Mouse (Mus musculus): Measurements from ENCODE around the gene Cramp1l. TPM values are rescaled to one million over a fixed set of nuclear protein-coding genes. Genes with fewer than 3 reads are reported as not detected.
A peak's percentile ranks its signal among the peaks of the same experiment; 100 is the strongest.

The Cramp1l gene
- 13.0 and 14.6 TPM in 2 replicates for polyA plus RNA-seq (2014; fragmentation: Nextera tagmentation; extraction: Ambion mirVana)

GRCm38 (mm10) chr17:25015655-25016291, at the start of gene Cramp1l, which contains the start of gene Ift140:
Gene Cramp1l (minus strand): TSS chr17:25015788.
Gene Ift140 (plus strand): TSS chr17:25016085.
- DNase-seq (ENCODE audit: low spot score) (peak; percentile 99), ATAC-seq (ENCODE audit: insufficient number of reproducible peaks, low FRiP score, low TSS enrichment, low read depth) (peak; percentile 98)
- peaks cover 3% of the 10 kb centered on the region; the same call in 1 of the 2 replicates for H3K4me1 ChIP-seq (ENCODE audit: control insufficient read depth, insufficient read depth, low read length)
- H3K9ac ChIP-seq (ENCODE audit: low read length), result peak within 1 kb of the TSS; percentile 98
- no peaks in the 10 kb centered on the region for H3K27me3 ChIP-seq (ENCODE audit: control insufficient read depth, insufficient read depth, low read length)
- no peaks in the 10 kb centered on the region for H3K9me3 ChIP-seq (ENCODE audit: control insufficient read depth, low read length)
- peak within 1 kb of the TSS; percentile 99 for H3K4me3 ChIP-seq (ENCODE audit: low read depth, low read length)
- H3K4me2 ChIP-seq (ENCODE audit: low read depth, severe bottlenecking), result peak within 1 kb of the TSS; percentile 87
- H3K36me3 ChIP-seq (ENCODE audit: control insufficient read depth, insufficient read depth, low read length), result peaks cover 6% of the 10 kb centered on the region; the same call in 1 of the 2 replicates
- peak within 1 kb of the TSS; percentile 70 for H3K27ac ChIP-seq (replicated peaks; ENCODE audit: low read depth, low read length)
- WGBS, result under 1% methylated on average over 62 of the region's 62 CpGs

- no peak overlapping the region for H3K9ac ChIP-seq (ENCODE audit: low read length)
- WGBS, result 90% methylated on average over 3 of the region's 3 CpGs
- H3K36me3 ChIP-seq (ENCODE audit: control insufficient read depth, insufficient read depth, low read length), result peaks cover 4% of the 10 kb centered on the region; the same call in 1 of the 2 replicates
- DNase-seq (ENCODE audit: low spot score), result no peak
- no peak for ATAC-seq (ENCODE audit: insufficient number of reproducible peaks, low FRiP score, low TSS enrichment, low read depth)
- no peak overlapping the region for H3K27ac ChIP-seq (replicated peaks; ENCODE audit: low read depth, low read length)
- no peak overlapping the region for H3K4me2 ChIP-seq (ENCODE audit: low read depth, severe bottlenecking)
- H3K9me3 ChIP-seq (ENCODE audit: control insufficient read depth, low read length), result no peaks in the 10 kb centered on the region
- no peaks in the 10 kb centered on the region for H3K27me3 ChIP-seq (ENCODE audit: control insufficient read depth, insufficient read depth, low read length)
- H3K4me3 ChIP-seq (ENCODE audit: low read depth, low read length), result no peak overlapping the region
- H3K4me1 ChIP-seq (ENCODE audit: control insufficient read depth, insufficient read depth, low read length), result no peaks in the 10 kb centered on the region
Measured at GRCm38 (mm10) chr17:25065189-25065588, 49.6 kb upstream of the Cramp1l start.

- WGBS, result 84% methylated on average over 9 of the region's 9 CpGs
- Histone ChIP-seq H3K4me1 (ENCODE audit: control insufficient read depth, insufficient read depth, low read length) (no peaks in the 10 kb centered on the region), H3K36me3 (ENCODE audit: control insufficient read depth, insufficient read depth, low read length) (peaks cover 4% of the 10 kb centered on the region; the same call in 1 of the 2 replicates), H3K9ac (ENCODE audit: low read length) (no peak overlapping the region), H3K4me3 (ENCODE audit: low read depth, low read length) (no peak overlapping the region), H3K27me3 (ENCODE audit: control insufficient read depth, insufficient read depth, low read length) (no peaks in the 10 kb centered on the region), H3K9me3 (ENCODE audit: control insufficient read depth, low read length) (no peaks in the 10 kb centered on the region), H3K27ac (replicated peaks; ENCODE audit: low read depth, low read length) (no peak overlapping the region), H3K4me2 (ENCODE audit: low read depth, severe bottlenecking) (no peak overlapping the region)
- ATAC-seq (ENCODE audit: insufficient number of reproducible peaks, low FRiP score, low TSS enrichment, low read depth) (no peak), DNase-seq (ENCODE audit: low spot score) (no peak)
Measured at GRCm38 (mm10) chr17:25064351-25064750, 48.8 kb upstream of the Cramp1l start.

- Histone ChIP-seq H3K9me3 (ENCODE audit: control insufficient read depth, low read length) (no peaks in the 10 kb centered on the region), H3K4me1 (ENCODE audit: control insufficient read depth, insufficient read depth, low read length) (no peaks in the 10 kb centered on the region), H3K4me3 (ENCODE audit: low read depth, low read length) (no peak overlapping the region), H3K27ac (replicated peaks; ENCODE audit: low read depth, low read length) (no peak overlapping the region), H3K9ac (ENCODE audit: low read length) (no peak overlapping the region), H3K4me2 (ENCODE audit: low read depth, severe bottlenecking) (no peak overlapping the region), H3K27me3 (ENCODE audit: control insufficient read depth, insufficient read depth, low read length) (no peaks in the 10 kb centered on the region), H3K36me3 (ENCODE audit: control insufficient read depth, insufficient read depth, low read length) (peaks cover 4% of the 10 kb centered on the region; the same call in 1 of the 2 replicates)
- ATAC-seq (ENCODE audit: insufficient number of reproducible peaks, low FRiP score, low TSS enrichment, low read depth) (no peak), DNase-seq (ENCODE audit: low spot score) (no peak)
- WGBS, result 92% methylated on average over 12 of the region's 12 CpGs
Measured at GRCm38 (mm10) chr17:25063872-25064271, 48.3 kb upstream of the Cramp1l start.

GRCm38 (mm10) chr17:25063261-25063660, 47.7 kb upstream of the Cramp1l start:
- no peak overlapping the region for H3K4me3 ChIP-seq (ENCODE audit: low read depth, low read length)
- H3K4me2 ChIP-seq (ENCODE audit: low read depth, severe bottlenecking), result no peak overlapping the region
- H3K9me3 ChIP-seq (ENCODE audit: control insufficient read depth, low read length), result no peaks in the 10 kb centered on the region
- H3K9ac ChIP-seq (ENCODE audit: low read length), result no peak overlapping the region
- no peak for ATAC-seq (ENCODE audit: insufficient number of reproducible peaks, low FRiP score, low TSS enrichment, low read depth)
- no peak overlapping the region for H3K27ac ChIP-seq (replicated peaks; ENCODE audit: low read depth, low read length)
- H3K36me3 ChIP-seq (ENCODE audit: control insufficient read depth, insufficient read depth, low read length), result peaks cover 4% of the 10 kb centered on the region; the same call in 1 of the 2 replicates
- H3K27me3 ChIP-seq (ENCODE audit: control insufficient read depth, insufficient read depth, low read length), result no peaks in the 10 kb centered on the region
- 84% methylated on average over 4 of the region's 4 CpGs for WGBS
- no peak for DNase-seq (ENCODE audit: low spot score)
- no peaks in the 10 kb centered on the region for H3K4me1 ChIP-seq (ENCODE audit: control insufficient read depth, insufficient read depth, low read length)

GRCm38 (mm10) chr17:25057041-25057440, 41.5 kb upstream of the Cramp1l start:
- Histone ChIP-seq H3K36me3 (ENCODE audit: control insufficient read depth, insufficient read depth, low read length) (peaks cover 4% of the 10 kb centered on the region; the same call in 1 of the 2 replicates), H3K4me3 (ENCODE audit: low read depth, low read length) (no peak overlapping the region), H3K9me3 (ENCODE audit: control insufficient read depth, low read length) (no peaks in the 10 kb centered on the region), H3K27me3 (ENCODE audit: control insufficient read depth, insufficient read depth, low read length) (no peaks in the 10 kb centered on the region), H3K27ac (replicated peaks; ENCODE audit: low read depth, low read length) (no peak overlapping the region), H3K4me2 (ENCODE audit: low read depth, severe bottlenecking) (no peak overlapping the region), H3K4me1 (ENCODE audit: control insufficient read depth, insufficient read depth, low read length) (no peaks in the 10 kb centered on the region), H3K9ac (ENCODE audit: low read length) (no peak overlapping the region)
- ATAC-seq (ENCODE audit: insufficient number of reproducible peaks, low FRiP score, low TSS enrichment, low read depth) (no peak), DNase-seq (ENCODE audit: low spot score) (no peak)
- 92% methylated on average over 6 of the region's 6 CpGs for WGBS

- Histone ChIP-seq H3K4me3 (ENCODE audit: low read depth, low read length) (no peak overlapping the region), H3K27ac (replicated peaks; ENCODE audit: low read depth, low read length) (no peak overlapping the region), H3K9me3 (ENCODE audit: control insufficient read depth, low read length) (no peaks in the 10 kb centered on the region), H3K27me3 (ENCODE audit: control insufficient read depth, insufficient read depth, low read length) (no peaks in the 10 kb centered on the region), H3K36me3 (ENCODE audit: control insufficient read depth, insufficient read depth, low read length) (0 out of 2 replicates have a peak, but pooled peaks cover 2% of the 10 kb centered on the region), H3K4me2 (ENCODE audit: low read depth, severe bottlenecking) (no peak overlapping the region), H3K4me1 (ENCODE audit: control insufficient read depth, insufficient read depth, low read length) (no peaks in the 10 kb centered on the region), H3K9ac (ENCODE audit: low read length) (no peak overlapping the region)
- ATAC-seq (ENCODE audit: insufficient number of reproducible peaks, low FRiP score, low TSS enrichment, low read depth) (no peak), DNase-seq (ENCODE audit: low spot score) (no peak)
- 82% methylated on average over 9 of the region's 9 CpGs for WGBS
Measured at GRCm38 (mm10) chr17:25053274-25053673, 37.7 kb upstream of the Cramp1l start.

- Histone ChIP-seq H3K27me3 (ENCODE audit: control insufficient read depth, insufficient read depth, low read length) (no peaks in the 10 kb centered on the region), H3K27ac (replicated peaks; ENCODE audit: low read depth, low read length) (no peak overlapping the region), H3K9ac (ENCODE audit: low read length) (no peak overlapping the region), H3K4me3 (ENCODE audit: low read depth, low read length) (no peak overlapping the region), H3K36me3 (ENCODE audit: control insufficient read depth, insufficient read depth, low read length) (0 out of 2 replicates have a peak, but pooled peaks cover 2% of the 10 kb centered on the region), H3K9me3 (ENCODE audit: control insufficient read depth, low read length) (no peaks in the 10 kb centered on the region), H3K4me2 (ENCODE audit: low read depth, severe bottlenecking) (no peak overlapping the region), H3K4me1 (ENCODE audit: control insufficient read depth, insufficient read depth, low read length) (no peaks in the 10 kb centered on the region)
- ATAC-seq (ENCODE audit: insufficient number of reproducible peaks, low FRiP score, low TSS enrichment, low read depth) (no peak), DNase-seq (ENCODE audit: low spot score) (no peak)
- WGBS, result 94% methylated on average over 5 of the region's 6 CpGs
Measured at GRCm38 (mm10) chr17:25047143-25047542, 31.6 kb upstream of the Cramp1l start.

Measured in limb, embryonic 11.5 days (tissue).